Mouse (Mus musculus): ENCODE measurements around the gene Nckap1. TPM values are rescaled to one million over a fixed set of nuclear protein-coding genes. Genes with fewer than 3 reads are reported as not detected.

Gene Nckap1
- 67.6 and 68.9 TPM in 2 replicates for polyA plus RNA-seq (2014; fragmentation: Nextera tagmentation; extraction: Ambion mirVana)

GRCm38 (mm10) chr2:80581043-80581711 is at the start of gene Nckap1:
TSS of gene Nckap1 (minus strand) at chr2:80581380.
- peak within 1 kb of the TSS; percentile 98 for H3K9ac ChIP-seq
- under 1% methylated on average over 54 of the region's 88 CpGs for WGBS
- H3K4me2 ChIP-seq = peak within 1 kb of the TSS; percentile 73
- H3K27ac ChIP-seq (ENCODE audit: low read depth) = peak within 1 kb of the TSS; percentile 98
- TF ChIP-seq CTCF (IDR thresholded peaks at IDR 0.05; ENCODE audit: low read depth) = peak; percentile 29
- no peaks in the 10 kb centered on the region for H3K9me3 ChIP-seq (ENCODE audit: low read depth, low read length)
- H3K4me1 ChIP-seq (ENCODE audit: insufficient read depth) = peaks cover 9% of the 10 kb centered on the region
- DNase-seq (peak; percentile 90), ATAC-seq (ENCODE audit: insufficient read depth) (peak; percentile 94)
- H3K27me3 ChIP-seq (ENCODE audit: insufficient read depth, low read length) = no peaks in the 10 kb centered on the region
- no peaks in the 10 kb centered on the region for H3K36me3 ChIP-seq (ENCODE audit: insufficient read depth)
- H3K4me3 ChIP-seq (ENCODE audit: low read depth, low read length) = peak within 1 kb of the TSS; percentile 88

DNA sequence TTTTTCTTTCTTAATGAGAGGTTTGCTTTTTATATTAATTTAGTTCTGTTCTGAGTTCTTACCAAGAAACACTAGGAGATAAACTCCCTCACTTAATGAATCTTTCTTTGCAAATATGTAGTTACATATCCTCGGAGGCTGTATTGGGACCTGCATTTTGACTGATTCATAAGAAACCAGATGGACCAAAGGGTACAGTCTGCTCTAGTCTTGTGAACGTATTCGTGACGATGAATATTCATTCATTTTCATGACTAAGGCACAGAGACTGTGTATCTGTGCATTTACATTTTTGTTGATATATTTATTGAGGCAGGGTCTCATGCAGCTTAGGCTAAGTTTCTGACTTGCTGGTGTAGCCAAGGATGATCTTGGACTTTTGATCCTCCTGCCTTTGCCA is 43.3 kb upstream of the Nckap1 start:
- no peak for TF ChIP-seq CTCF (IDR thresholded peaks at IDR 0.05; ENCODE audit: low read depth)
- ATAC-seq (ENCODE audit: insufficient read depth) (no peak), DNase-seq (no peak)
- H3K27ac ChIP-seq (ENCODE audit: low read depth) = no peak overlapping the region
- H3K4me2 ChIP-seq = no peak overlapping the region
- no peaks in the 10 kb centered on the region for H3K27me3 ChIP-seq (ENCODE audit: insufficient read depth, low read length)
- H3K4me3 ChIP-seq (ENCODE audit: low read depth, low read length) = no peak overlapping the region
- no peaks in the 10 kb centered on the region for H3K4me1 ChIP-seq (ENCODE audit: insufficient read depth)
- no peak overlapping the region for H3K9ac ChIP-seq
- no peaks in the 10 kb centered on the region for H3K9me3 ChIP-seq (ENCODE audit: low read depth, low read length)
- H3K36me3 ChIP-seq (ENCODE audit: insufficient read depth) = peaks cover 19% of the 10 kb centered on the region; the same call in 1 of the 2 replicates
- WGBS = 98% methylated on average over 4 of the region's 4 CpGs

DNA sequence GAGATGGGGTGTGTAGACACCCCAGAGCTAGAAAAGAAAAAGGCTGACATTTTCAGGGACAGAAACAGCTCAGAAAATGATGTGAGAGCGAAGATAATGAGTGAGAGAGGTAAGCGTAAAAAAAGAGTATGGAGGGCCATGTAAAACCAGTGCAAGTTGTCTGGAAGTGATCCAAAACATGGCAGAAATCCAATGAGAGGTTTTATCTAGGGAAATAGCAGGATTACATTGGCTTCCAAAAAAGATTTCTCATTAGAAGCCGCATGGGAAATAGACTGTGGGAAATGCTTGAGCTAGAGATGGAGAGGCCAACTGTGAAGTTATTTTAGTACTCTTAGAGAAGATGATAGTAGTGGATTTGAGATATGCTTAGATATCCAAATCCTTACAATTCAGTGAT is 40.7 kb upstream of the Nckap1 start:
- no peaks in the 10 kb centered on the region for H3K27me3 ChIP-seq (ENCODE audit: insufficient read depth, low read length)
- H3K36me3 ChIP-seq (ENCODE audit: insufficient read depth) = peaks cover 13% of the 10 kb centered on the region; the same call in 1 of the 2 replicates
- no peak overlapping the region for H3K9ac ChIP-seq
- DNase-seq (peak; percentile 58), ATAC-seq (ENCODE audit: insufficient read depth) (no peak)
- H3K4me1 ChIP-seq (ENCODE audit: insufficient read depth) = 0 out of 2 replicates have a peak, but pooled peaks cover 5% of the 10 kb centered on the region
- H3K4me3 ChIP-seq (ENCODE audit: low read depth, low read length) = no peak overlapping the region
- WGBS = 74% methylated on average over 3 of the region's 3 CpGs
- no peak for TF ChIP-seq CTCF (IDR thresholded peaks at IDR 0.05; ENCODE audit: low read depth)
- no peak overlapping the region for H3K27ac ChIP-seq (ENCODE audit: low read depth)
- no peak overlapping the region for H3K4me2 ChIP-seq
- H3K9me3 ChIP-seq (ENCODE audit: low read depth, low read length) = no peaks in the 10 kb centered on the region

- Histone ChIP-seq H3K9ac (no peak overlapping the region), H3K4me2 (no peak overlapping the region), H3K27ac (ENCODE audit: low read depth) (no peak overlapping the region), H3K36me3 (ENCODE audit: insufficient read depth) (no peaks in the 10 kb centered on the region; the same call in 1 of the 2 replicates), H3K9me3 (ENCODE audit: low read depth, low read length) (no peaks in the 10 kb centered on the region), H3K4me1 (ENCODE audit: insufficient read depth) (0 out of 2 replicates have a peak, but pooled peaks cover 5% of the 10 kb centered on the region), H3K4me3 (ENCODE audit: low read depth, low read length) (no peak overlapping the region), H3K27me3 (ENCODE audit: insufficient read depth, low read length) (no peaks in the 10 kb centered on the region)
- DNase-seq (no peak), ATAC-seq (ENCODE audit: insufficient read depth) (no peak)
- 78% methylated on average over 3 of the region's 3 CpGs for WGBS
- TF ChIP-seq CTCF (IDR thresholded peaks at IDR 0.05; ENCODE audit: low read depth) = no peak
Measured at GRCm38 (mm10) chr2:80618991-80619390, 37.8 kb upstream of the Nckap1 start.

- H3K27ac ChIP-seq (ENCODE audit: low read depth) = peak within 1 kb of the TSS; percentile 51
- 0 out of 2 replicates have a peak, but pooled peaks cover 5% of the 10 kb centered on the region for H3K4me1 ChIP-seq (ENCODE audit: insufficient read depth)
- H3K27me3 ChIP-seq (ENCODE audit: insufficient read depth, low read length) = no peaks in the 10 kb centered on the region
- H3K4me2 ChIP-seq = peak within 1 kb of the TSS; percentile 78
- peak within 1 kb of the TSS; percentile 62 for H3K4me3 ChIP-seq (ENCODE audit: low read depth, low read length)
- no peak for TF ChIP-seq CTCF (IDR thresholded peaks at IDR 0.05; ENCODE audit: low read depth)
- DNase-seq (peak; percentile 99), ATAC-seq (ENCODE audit: insufficient read depth) (peak; percentile 100)
- no peaks in the 10 kb centered on the region for H3K9me3 ChIP-seq (ENCODE audit: low read depth, low read length)
- 1% methylated on average over 21 of the region's 21 CpGs for WGBS
- no peaks in the 10 kb centered on the region for H3K36me3 ChIP-seq (ENCODE audit: insufficient read depth)
- H3K9ac ChIP-seq = peak within 1 kb of the TSS; percentile 74
Measured at GRCm38 (mm10) chr2:80616854-80617737, 35.9 kb upstream of the Nckap1 start, which contains the start of the genes Dusp19 and Nup35. TSS of gene Dusp19 (plus strand) at chr2:80617045. TSS of gene Nup35 (plus strand) at chr2:80617236.

- H3K4me1 ChIP-seq (ENCODE audit: insufficient read depth) = 0 out of 2 replicates have a peak, but pooled peaks cover 3% of the 10 kb centered on the region
- no peak for TF ChIP-seq CTCF (IDR thresholded peaks at IDR 0.05; ENCODE audit: low read depth)
- H3K27me3 ChIP-seq (ENCODE audit: insufficient read depth, low read length) = no peaks in the 10 kb centered on the region
- WGBS = 51% methylated on average over 2 of the region's 2 CpGs
- H3K36me3 ChIP-seq (ENCODE audit: insufficient read depth) = no peaks in the 10 kb centered on the region
- H3K9ac ChIP-seq = no peak overlapping the region
- ATAC-seq (ENCODE audit: insufficient read depth) = no peak
- H3K27ac ChIP-seq (ENCODE audit: low read depth) = no peak overlapping the region
- no peaks in the 10 kb centered on the region for H3K9me3 ChIP-seq (ENCODE audit: low read depth, low read length)
- H3K4me3 ChIP-seq (ENCODE audit: low read depth, low read length) = no peak overlapping the region
- DNase-seq = peak; percentile 19
- H3K4me2 ChIP-seq = no peak overlapping the region
Measured at GRCm38 (mm10) chr2:80612796-80613195, 31.6 kb upstream of the Nckap1 start.

DNA sequence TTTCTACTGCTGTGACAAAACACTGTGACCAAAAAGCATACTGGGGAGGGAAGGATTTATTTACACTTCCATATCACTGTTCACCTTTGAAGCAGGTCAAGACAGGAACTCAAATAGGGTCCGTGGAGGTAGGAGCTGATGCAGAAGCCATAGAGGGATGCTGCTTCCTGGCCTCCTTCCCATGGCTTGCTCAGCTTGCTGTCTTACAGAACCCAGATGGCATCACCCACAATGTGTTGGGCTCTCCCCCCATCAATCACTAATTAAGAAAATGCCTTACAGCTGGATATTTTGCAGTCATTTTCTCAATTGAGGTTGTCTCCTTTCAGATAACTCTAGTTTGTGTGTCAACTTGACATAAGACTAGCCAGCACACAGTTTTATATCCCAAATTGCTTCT is 31.1 kb upstream of the Nckap1 start:
- DNase-seq = no peak
- Histone ChIP-seq H3K4me2 (no peak overlapping the region), H3K27ac (ENCODE audit: low read depth) (no peak overlapping the region), H3K27me3 (ENCODE audit: insufficient read depth, low read length) (no peaks in the 10 kb centered on the region), H3K36me3 (ENCODE audit: insufficient read depth) (no peaks in the 10 kb centered on the region), H3K4me1 (ENCODE audit: insufficient read depth) (no peaks in the 10 kb centered on the region), H3K9ac (no peak overlapping the region), H3K4me3 (ENCODE audit: low read depth, low read length) (no peak overlapping the region), H3K9me3 (ENCODE audit: low read depth, low read length) (no peaks in the 10 kb centered on the region)
- no peak for ATAC-seq (ENCODE audit: insufficient read depth)
- no peak for TF ChIP-seq CTCF (IDR thresholded peaks at IDR 0.05; ENCODE audit: low read depth)
- 21% methylated on average over 1 of the region's 1 CpGs for WGBS
